Mouse (Mus musculus): ENCODE results near the gene Ap2a1.

Ap2a1 gene

DNA sequence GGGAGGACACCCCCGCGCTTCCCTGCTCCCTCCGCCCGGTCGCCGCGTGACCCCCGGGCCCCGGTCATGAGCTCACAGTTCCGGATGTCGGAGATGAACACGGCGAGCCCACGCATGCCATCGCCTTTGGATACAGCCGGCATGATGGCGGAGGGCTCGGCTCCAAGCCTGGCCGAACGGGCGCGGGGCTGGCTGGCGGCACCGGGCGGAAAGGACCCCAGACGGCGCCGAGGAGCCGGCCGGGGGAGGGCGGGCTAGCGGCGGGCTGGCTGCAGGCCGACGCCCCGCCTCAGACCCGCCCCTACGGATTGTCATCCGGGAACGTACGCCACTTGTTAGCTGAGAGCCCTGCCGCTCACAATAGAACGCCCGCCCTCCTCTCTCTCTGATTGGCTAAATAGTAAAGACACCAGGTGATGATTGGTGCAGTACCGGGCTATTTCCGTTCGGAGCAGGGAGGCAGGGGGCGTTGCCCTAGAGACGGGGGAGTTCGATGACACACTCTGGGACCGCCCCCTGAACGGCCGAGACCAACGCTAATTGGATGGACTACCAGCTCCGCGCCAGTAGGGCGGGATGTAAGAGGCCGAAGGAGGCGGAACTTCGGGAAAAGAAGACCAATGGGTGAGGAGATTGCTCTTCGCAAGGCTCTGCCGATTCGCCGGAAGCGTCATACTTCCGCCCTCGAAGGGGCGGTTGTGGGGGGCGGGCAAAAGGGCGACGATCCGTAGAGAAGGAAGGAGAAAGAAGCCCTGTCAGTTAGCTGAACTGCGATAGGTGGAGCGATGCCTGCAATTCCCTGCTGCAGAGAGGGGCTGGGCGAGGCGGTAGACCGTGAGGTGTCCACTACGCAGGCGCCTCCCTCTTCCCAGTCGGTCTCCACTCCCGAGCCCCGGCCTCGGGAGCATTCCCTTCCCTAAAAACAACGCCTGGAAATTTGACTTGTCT lies at the start of gene Ap2a1:
Ap2a1 (minus strand) TSS at position 293 of the 948 bp plus-strand sequence.
- peak; percentile 100 for DNase-seq

DNA sequence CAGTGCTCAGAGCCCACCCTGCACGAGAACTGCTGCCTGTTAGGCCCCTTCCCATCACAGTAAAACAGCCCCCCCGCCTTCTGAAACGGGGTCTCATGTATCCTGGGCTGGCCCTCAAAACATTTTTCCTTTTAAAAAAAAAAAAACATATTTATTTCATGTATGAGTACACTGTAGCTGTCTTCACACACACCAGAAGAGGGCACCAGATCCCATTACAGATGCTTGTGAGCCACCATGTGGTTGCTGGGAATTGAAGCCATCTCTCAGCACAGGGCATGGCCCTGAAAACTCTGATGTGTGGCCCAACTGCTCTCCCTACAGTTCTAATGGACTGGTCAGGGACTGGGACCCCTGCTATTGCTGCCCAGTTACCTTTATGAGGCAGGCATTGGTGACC lies 49.0 kb upstream of the Ap2a1 start:
- no peak for DNase-seq

DNA sequence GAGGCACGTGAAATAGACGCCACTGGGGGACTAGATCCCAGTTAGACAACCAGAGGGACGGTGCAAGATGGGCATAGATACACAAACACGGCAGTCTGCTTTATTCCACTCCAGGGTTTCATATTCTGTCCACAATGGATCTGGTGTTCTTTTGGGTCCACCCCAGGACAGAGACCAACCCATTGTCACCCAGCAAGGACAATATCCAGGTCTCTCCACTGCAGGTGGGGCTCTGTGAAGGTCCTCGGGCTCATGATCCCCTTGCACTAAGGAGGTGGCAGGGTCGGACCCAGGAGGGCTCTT lies 45.8 kb upstream of the Ap2a1 start:
- no peak for DNase-seq

DNA sequence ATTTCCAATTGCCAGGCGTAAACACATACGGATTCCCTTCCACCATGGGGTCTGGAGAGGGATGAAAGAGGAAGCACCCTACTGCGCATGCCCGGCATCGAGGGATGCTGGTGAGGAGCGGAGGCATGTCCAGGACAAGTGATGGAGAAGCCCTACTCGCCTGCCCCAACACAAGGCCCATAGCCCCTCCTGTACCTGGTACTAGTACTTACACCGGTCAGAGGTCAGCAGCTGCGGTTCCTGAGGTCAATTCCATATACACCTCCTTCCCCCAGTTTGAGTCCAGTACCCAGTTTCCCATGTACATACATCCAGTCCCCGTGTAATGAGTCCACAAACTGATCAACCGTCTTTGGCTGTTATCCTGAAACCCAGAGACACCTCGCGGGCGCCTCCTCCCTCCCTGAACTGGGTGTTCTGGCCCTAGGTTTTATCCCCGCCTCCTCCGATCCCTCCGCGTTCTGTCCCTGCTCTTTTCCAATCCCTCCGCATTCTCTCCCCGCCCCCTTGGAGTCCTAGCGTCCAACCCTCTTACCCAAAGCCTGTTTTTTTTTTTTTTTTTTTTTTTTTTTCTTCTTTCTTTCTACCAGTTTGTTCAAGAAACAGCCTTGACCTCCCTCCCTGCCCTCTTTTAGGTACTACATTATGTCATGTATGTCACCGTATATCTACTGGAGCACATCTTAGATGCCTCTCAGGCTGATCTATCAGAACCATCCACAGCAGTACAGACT lies 45.3 kb upstream of the Ap2a1 start, which contains the start of gene Cpt1c:
Cpt1c (minus strand) TSS at position 469 of the 734 bp plus-strand sequence.
- peak; percentile 88 for DNase-seq

DNA sequence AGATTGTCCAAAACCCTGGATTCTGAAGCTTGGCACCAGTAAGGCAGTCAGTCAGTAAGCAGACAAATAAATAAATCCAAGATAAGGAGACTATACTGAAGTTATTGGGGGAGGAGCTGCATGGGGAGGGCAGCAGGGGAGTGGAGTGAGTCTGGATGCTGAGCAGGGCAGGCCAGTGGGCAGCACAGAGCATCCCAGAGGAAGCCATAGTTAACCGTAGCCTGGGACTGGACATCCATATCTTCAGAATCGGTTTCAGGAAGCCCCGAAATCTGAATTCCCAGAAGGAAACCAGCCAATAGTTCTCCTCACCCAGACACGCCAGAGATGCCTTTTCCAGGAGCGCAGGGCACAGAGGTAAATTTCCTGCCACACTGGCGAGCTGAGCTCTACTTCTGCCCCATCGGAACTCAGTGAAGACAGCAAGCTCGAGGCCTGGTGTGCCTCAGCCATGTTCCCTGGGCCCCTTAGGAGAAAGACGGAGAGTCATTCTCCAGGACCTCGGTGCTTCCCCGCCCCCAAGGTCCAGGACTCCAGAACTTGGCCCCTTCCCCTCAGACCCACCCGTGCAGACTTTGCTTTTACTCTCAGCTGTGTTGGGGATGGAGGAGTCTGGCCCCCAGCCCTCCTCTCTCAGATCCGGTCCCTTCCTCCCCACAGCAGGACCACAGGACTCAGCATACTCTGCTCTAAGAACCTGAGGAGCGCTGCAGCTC lies 44.3 kb upstream of the Ap2a1 start:
- DNase-seq, result no peak

DNA sequence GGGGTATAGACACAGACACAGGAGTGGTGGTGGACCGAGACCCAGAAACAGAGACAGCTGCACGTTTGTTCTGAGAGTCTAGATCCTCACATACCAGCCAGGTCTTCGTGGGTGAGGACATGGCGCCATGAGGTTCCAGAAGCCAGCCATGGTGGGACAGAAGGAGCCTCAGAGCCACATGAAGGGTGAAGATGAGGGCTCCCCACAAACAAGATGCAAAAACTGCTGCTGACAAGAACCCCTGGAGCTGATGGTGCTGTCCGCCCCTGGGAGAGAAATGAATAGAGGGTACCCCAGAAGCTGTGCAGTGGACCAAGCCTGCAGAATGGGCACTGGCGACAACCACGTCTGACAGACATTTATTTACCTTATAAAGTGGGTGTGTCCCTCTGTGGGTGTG lies 41.8 kb upstream of the Ap2a1 start:
- DNase-seq, result no peak

DNA sequence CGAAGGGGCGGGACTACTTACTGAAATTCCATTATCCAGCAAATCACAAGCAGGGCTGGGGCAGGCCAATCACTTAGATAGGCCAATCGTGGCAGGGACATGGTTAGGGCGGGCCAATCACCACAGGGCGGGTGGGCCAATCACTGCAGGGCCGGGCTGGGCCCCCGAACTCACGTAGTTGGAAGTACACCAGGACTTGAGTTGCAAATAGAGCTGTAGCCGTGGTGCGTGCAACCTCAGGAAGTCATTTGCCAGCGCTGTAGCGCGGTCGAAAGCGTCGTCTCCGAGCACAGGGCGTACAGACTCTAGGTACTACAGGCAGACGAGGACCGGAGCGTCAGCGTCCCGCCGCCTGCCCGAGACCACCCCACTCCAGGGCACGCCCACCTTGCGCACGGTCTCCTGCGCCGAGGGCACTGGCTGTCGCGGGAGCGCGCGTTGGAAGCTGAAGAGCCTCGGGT lies 41.0 kb upstream of the Ap2a1 start:
- DNase-seq, result peak; percentile 92

DNA sequence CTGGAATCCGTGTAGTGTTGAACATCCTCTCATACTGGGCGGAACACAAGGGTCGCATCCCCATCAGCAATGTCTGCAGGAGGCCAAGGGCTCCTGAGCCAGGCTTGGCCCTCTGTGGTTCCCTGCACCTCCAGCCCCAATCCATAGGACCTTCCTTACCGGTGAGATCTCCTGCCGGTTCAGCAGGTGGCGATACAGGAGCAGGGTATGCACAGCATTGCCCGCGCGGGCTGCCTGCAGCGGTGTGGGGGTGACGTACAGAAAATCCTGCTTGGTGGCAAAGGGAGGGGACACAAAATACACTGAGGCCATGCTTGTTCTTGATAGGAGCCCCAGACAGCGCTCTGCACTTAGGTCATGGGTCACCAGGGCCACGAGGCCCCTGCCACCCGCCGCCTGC lies 37.3 kb upstream of the Ap2a1 start:
- DNase-seq, result no peak

DNA sequence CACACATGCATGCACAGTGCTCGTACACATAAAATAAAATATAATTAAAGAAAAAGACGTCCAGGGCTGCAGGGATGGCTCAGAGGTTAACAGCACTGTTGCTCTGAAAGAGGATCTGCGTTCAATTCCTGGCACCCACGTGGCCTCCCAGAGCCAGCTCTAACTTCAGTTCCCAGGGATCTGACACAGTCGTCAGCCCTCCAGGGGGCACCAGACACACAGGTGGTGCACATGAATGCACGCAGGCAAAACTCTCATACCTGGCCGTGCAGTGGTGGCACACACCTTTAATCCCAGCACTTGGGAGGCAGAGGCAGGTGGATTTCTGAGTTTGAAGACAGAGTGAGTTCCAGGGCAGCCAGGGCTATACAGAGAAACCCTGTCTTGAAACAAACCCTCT lies 36.7 kb upstream of the Ap2a1 start:
- no peak for DNase-seq

DNA sequence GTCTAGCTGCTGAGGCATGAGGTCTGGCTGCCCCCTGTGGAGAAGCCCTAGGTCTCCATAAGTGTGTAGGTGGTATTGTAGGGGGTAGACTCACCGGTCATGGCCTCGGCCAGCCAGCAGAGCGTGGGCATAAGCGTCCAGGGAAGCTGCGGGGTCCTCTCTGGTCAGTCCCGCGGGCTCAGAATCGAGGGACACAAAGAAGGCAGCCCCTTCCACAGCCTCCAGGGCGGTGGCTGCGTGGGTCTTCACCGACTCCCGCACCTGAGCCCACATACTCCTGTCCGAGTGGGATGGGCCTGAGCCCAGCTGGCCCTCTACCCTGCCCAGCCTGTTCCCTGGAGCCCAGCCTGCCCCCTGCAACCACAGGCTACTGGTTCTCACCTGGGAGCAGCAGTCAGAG lies 35.7 kb upstream of the Ap2a1 start:
- DNase-seq, result no peak

DNA sequence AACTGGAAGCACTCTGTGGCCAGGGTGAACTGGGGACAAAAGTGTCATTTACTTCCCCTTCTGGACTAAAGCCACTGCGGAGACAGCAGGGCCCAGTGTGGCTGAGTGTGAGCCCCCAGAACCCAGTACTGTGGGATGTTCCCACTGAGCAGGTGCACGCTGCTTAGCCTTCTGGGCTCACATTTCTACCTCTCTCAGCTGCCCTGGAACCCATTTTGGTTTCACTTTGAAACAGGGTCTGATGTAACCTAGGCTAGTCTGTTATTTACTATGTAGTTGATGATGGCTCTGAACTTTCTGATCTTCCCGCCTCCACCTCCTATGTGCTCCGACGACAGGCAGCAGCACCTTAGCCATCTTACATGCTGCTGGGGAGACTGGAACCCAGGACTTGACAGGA lies 33.5 kb upstream of the Ap2a1 start:
- peak; percentile 4 for DNase-seq

DNA sequence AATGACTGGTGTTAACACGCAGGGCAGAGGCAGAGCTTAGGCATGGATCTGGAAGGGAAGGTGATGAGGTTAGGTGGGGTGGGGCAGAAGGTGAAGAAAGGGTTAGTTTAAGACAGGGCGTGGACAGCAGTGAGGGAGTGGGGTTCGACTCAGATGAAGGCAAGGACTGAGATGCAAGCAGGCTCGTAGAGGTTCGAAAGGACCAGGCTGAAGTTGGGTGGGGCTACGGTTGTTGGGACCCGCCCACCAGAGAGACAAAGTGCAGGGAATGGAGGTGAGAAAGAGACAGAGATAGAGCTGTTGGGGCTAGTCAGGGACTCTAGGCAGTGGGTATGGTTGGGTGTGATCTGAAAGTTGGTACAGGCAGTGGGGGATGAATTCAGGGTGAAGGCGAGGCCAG lies 33.0 kb upstream of the Ap2a1 start:
- DNase-seq, result peak; percentile 4

DNA sequence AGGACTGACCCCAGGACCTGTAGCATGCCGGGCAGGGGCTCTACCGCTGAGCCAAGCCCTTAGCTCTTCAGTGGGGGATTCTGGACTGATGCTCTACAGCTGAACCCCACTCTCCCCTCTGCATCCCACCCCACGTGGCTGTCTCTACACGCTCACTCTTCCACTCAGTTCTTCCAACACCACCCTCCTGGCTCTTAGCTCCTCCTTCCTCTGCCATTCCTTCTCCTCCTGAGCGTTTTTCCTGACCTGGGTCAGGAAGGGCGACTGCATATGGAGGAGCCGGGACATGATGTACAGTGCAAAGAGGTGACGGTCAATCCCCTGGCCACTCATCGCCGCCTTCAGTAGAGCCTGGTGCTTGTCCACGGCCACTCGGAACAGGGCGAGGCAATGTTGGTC lies 31.2 kb upstream of the Ap2a1 start:
- DNase-seq, result no peak

DNA sequence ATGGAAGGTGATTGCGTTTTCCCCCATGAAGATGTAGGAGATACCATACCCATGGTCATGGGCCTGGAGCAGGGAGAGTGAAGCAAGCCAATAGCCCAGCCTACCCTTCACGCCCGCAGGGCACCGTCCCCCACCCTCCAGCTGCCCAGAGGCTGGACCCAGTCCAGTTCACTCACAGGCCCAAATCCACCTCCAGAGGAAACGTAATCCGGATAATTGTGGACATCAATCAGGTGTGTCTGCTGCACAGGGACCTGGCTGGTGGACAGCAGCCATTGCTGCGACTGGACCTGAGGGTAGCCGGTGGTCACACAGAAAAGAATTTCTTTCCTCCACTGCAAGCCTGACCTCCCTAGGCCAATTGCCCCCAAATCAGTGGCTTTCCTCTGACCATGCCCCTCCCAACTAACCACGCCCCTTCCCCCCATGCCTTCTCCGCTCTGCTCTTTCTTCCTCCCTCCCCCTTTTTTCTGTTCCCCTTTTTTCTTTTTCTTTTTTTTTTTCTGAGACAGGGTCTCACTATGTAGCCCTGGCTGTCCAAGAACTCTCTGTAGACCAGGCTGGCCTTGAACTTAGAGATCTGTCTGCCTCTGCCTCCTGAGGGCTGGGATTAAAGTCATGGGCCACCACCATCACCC lies 30.7 kb upstream of the Ap2a1 start:
- no peak for DNase-seq

DNA sequence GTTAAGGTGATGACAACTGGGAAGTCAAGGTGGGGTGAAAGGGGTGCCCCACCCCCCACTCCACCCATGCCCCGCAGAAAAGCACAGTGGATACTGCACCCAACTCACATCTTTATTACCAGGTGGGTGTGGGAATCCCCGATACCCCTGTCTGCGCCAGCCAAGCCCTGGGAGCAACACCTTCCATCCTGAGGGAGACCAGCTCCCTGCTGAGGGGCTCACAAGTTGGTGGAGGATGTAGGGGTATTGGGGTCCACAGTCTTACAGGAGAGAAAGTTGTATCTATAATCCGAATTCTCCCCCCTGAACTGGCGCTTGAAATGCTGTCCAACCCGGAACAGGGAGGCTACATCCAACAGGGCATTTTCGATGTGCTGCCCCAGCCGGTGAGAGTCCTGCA lies 30.0 kb upstream of the Ap2a1 start:
- DNase-seq, result no peak

DNA sequence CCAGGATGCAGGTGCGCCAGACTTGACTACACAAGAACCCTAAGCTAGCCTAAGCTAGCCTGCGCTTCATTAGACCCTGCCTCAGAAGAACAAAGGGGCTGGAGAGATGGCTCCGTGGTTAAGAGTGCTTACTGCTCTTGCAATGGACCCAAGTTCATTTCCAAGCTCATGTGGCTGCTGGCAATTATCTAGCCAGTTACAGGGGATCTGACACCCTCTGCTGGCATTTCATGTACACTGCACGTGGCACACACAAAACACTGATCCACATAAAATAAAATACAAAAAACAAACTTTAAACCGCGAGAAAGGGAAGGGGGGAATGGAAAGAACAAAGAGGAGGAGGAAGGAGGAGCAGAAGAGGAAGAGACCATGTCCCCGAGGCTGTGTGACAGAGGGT lies 28.9 kb upstream of the Ap2a1 start:
- peak; percentile 72 for DNase-seq

DNA sequence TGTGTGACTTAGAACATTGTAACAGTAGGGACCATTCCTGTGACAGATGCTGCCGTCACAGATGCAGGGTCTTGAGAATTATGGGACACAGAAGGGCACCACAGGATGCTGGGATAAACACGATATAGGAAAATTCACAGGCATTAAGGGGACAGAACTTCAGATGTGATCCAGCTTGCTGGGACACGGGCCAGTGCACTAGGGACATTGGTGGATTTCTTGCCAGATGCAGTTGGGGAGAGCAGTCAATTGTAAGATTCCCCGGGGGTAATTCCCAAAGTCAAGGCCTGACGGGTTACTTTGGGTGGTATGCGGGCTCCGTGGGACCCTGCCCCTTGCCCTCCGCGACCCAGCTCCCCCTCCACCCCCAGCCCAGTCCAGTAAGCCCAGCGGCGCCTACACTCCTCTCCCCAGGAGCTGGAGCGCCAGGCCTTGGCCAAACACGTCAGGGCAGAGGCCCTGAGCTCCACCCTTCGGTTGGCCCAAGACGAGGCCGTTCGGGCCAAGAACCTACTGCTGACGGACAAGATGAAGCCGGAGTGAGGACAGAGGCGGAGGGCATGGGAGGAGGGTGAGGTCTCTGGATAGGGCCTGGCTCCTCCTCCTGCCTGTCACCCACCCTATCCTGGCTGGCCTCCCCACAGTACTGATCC lies 28.0 kb upstream of the Ap2a1 start:
- DNase-seq, result peak; percentile 44

DNA sequence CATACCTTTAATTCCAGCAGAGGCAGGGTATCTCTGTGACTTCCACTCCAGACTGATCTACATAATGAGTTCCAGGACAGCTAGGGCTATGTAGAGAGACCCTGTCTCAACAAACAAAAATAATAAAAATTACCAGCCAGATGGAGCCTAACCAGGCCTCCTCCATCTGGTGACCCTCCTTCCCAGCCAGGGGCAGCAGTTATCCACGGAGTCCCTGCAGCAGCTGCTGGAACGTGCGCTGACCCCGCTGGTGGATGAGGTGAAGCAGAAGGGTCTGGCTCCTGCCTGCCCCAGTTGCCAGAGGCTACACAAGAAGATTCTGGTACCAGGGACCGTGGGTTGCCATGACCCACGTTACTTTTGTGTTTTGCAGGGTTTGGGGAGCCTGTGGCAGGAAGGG lies 27.0 kb upstream of the Ap2a1 start:
- DNase-seq, result peak; percentile 8

DNA sequence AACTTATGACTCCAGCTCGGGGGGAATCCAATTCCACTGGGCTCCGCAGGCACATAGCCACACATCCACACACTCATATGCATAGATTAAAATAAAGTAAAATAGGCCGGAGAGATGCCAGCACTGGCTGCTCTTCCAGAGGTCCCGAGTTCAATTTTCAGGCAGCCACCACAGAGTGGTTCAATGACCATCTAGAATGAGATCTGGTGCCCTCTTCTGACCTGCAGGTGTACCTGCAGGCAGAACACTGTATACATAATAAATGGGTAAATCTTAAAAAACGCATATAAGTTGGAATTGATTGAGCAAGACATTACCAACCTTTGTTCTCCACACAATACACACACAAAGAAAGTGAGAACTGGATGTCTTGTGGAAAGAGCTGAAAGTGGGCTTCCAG lies 26.3 kb upstream of the Ap2a1 start:
- peak; percentile 21 for DNase-seq

DNA sequence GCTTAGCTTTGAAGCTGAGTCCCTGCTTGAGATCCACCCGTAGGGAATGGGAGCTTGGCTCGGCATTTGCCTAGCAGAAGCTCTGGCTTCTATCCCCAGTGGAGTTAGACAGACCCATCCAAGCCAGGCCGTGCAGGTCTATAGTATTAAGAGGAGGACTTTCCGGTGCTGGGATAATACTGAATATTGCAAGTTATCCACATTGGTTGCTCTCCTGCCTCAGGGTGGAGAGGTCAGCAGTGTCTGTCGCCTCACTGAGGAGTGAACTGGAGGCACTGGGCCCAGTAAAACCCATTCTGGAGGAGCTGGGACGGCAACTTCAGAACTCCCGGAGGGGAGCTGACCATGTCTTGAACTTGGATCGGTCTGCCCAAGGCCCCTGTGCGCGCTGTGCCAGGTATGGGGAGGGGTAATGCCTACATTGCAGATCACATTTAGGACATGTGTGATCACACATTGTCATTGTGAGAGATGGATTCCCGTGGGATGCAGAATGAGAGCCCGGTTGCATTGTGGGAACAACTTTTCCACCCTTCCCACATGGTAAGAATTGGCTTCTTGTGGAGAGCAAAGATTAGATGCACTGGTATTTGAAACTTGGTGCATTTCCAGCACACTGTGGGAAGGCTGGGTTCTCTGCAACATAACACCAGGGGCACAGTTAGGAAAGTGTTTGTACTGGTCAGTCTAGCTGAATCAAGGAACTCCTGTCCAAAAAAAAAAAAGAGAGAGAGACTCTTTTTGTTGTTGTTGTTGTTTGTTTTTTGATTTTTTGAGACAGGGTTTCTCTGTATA lies 25.0 kb upstream of the Ap2a1 start:
- DNase-seq, result peak; percentile 8

DNA sequence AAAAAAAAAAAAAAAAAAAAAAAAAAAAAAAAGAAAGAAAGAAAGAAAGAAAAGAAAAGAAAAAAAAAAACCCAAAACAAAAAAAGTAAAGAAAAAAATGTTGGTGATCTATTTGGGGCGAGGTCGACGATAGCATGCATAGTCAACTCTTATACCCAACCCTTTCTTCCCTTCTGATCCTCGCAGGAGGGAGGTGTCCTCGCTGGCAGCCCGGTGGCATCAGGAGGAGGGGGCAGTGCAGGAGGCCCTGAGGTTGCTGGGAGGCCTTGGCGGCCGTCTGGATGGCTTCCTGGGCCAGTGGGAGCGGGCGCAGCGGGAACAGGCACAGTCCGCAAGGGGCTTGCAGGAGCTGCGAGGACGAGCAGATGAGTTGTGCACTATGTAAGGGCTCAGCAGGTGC lies 24.3 kb upstream of the Ap2a1 start:
- peak; percentile 13 for DNase-seq

All from kidney, postnatal 10 days (tissue).